ENCODE assay signal across 8 mouse cellular contexts in genomic region chr2:65414806-65415281, GRCm38 (mm10). TPM values are rescaled to one million over a fixed set of nuclear protein-coding genes. Genes with fewer than 3 reads are reported as not detected.
DNase-seq lines count a peak whose midpoint lies in the region; ATAC-seq lines count a peak whose summit lies in the region.

No protein-coding gene starts in this region.

- no peaks in the 10 kb centered on the region for H3K27me3 ChIP-seq in heart, embryonic 16.5 days (ENCODE audit: control insufficient read depth, insufficient read depth, low read length)

- DNase-seq in ovary, adult 18-20 months (ENCODE audit: low spot score): peak; percentile 81
- DNase-seq in ovary, postnatal 10 days (ENCODE audit: low spot score): no peak
- DNase-seq in embryo, embryonic 10 days (ENCODE audit: low spot score): peak; percentile 95
- DNase-seq in layer of hippocampus, adult 9-11 months: peak; percentile 85
- DNase-seq in lung, postnatal 25 days (ENCODE audit: low spot score): peak; percentile 4
- peak; percentile 73 for DNase-seq in right cerebral cortex, postnatal 25 days
- no peak for DNase-seq in c-Kit-positive CD71-positive TER-119-positive erythroid progenitor cells, embryonic 14.5 days (ENCODE audit: low spot score)

- WGBS in heart, embryonic 16.5 days: 6% methylated on average over 6 of the region's 6 CpGs

- H3K4me2 ChIP-seq in heart, embryonic 16.5 days (ENCODE audit: low read depth, low read length): peak overlapping the region; percentile 76

- no peak overlapping the region for H3K27ac ChIP-seq in heart, embryonic 16.5 days (ENCODE audit: low read length)

- H3K36me3 ChIP-seq in heart, embryonic 16.5 days (ENCODE audit: control insufficient read depth, insufficient read depth): no peaks in the 10 kb centered on the region

- ATAC-seq in heart, embryonic 16.5 days (replicated peaks; ENCODE audit: extremely low read depth, insufficient read depth, low FRiP score): peak; percentile 56

- peak overlapping the region; percentile 55 for H3K4me3 ChIP-seq in heart, embryonic 16.5 days (ENCODE audit: low read length)

- peak overlapping the region; percentile 38 for H3K9ac ChIP-seq in heart, embryonic 16.5 days (ENCODE audit: low read length)

- H3K9me3 ChIP-seq in heart, embryonic 16.5 days (replicated peaks; ENCODE audit: control insufficient read depth, low read length): no peaks in the 10 kb centered on the region

- H3K4me1 ChIP-seq in heart, embryonic 16.5 days (ENCODE audit: control insufficient read depth, insufficient read depth, low read length): peaks cover 5% of the 10 kb centered on the region

RNA-seq across cellular contexts. Expression of gene Slc38a11, which starts 51.0 kb away (rescaled TPM):
- polyA plus RNA-seq in heart, embryonic 16.5 days (2015; fragmentation: Nextera tagmentation; extraction: Ambion mirVana): 0.25 TPM in 1 of 2 replicates, not detected in the other

Comparison
In these comparisons a context has a peak if more than half of its experiments do, and no peak if none do; other contexts are left out.
1. DNase-seq: peak in ovary, adult 18-20 months (single experiment), embryo, embryonic 10 days (single experiment), layer of hippocampus, adult 9-11 months (single experiment), lung, postnatal 25 days (single experiment) and right cerebral cortex, postnatal 25 days (single experiment); none in ovary, postnatal 10 days (single experiment) and c-Kit-positive CD71-positive TER-119-positive erythroid progenitor cells, embryonic 14.5 days (single experiment).